Mouse (Mus musculus): ENCODE data around the gene Cyb5r4. TPM values are rescaled to one million over a fixed set of nuclear protein-coding genes. Genes with fewer than 3 reads are reported as not detected.
"Not testable (repeated sequence)": the region's sequence is repeated elsewhere in the genome, so short reads cannot be mapped to it uniquely, and the experiment has no call there.

Gene Cyb5r4
- polyA plus RNA-seq, 1 experiment = 10.8 TPM

GRCm38 (mm10) chr9:87062337-87062736, 40.5 kb downstream of the Cyb5r4 start:
- TF ChIP-seq MYOD1 (IDR thresholded peaks at IDR 0.05; ENCODE audit: control insufficient read depth, insufficient read length, low read depth) (no peak), USF1 (IDR thresholded peaks at IDR 0.05; ENCODE audit: low read depth) (no peak), CTCF (IDR thresholded peaks at IDR 0.05; ENCODE audit: control insufficient read depth, insufficient read depth, insufficient read length) (no peak), MYOG (IDR thresholded peaks at IDR 0.05; ENCODE audit: control insufficient read depth, extremely low read depth, insufficient read length) (no peak), MAX (IDR thresholded peaks at IDR 0.05) (no peak), FOSL1 (IDR thresholded peaks at IDR 0.05; ENCODE audit: insufficient read depth, low read length, poor library complexity, severe bottlenecking) (no peak), CEBPB (IDR thresholded peaks at IDR 0.05; ENCODE audit: low read depth) (no peak)
- Histone ChIP-seq H3K79me2 (ENCODE audit: control insufficient read depth, insufficient read depth) (no peaks in the 10 kb centered on the region), H3K36me3 (ENCODE audit: control insufficient read depth, insufficient read depth) (peaks cover 6% of the 10 kb centered on the region), H3ac (ENCODE audit: control insufficient read depth, insufficient read length, low read depth) (no peak overlapping the region), H3K27me3 (ENCODE audit: control insufficient read depth, insufficient read depth, insufficient read length) (no peaks in the 10 kb centered on the region), H3K79me3 (ENCODE audit: low read depth) (no peaks in the 10 kb centered on the region), H3K4me3 (ENCODE audit: insufficient read depth, poor library complexity, severe bottlenecking) (no peak overlapping the region)

- no peaks in the 10 kb centered on the region for H3K27me3 ChIP-seq (ENCODE audit: control insufficient read depth, insufficient read depth, insufficient read length)
- no peak overlapping the region for H3ac ChIP-seq (ENCODE audit: control insufficient read depth, insufficient read length, low read depth)
- no peaks in the 10 kb centered on the region for H3K79me3 ChIP-seq (ENCODE audit: low read depth)
- TF ChIP-seq USF1 (IDR thresholded peaks at IDR 0.05; ENCODE audit: low read depth) = no peak
- no peak for TF ChIP-seq CTCF (IDR thresholded peaks at IDR 0.05; ENCODE audit: control insufficient read depth, insufficient read depth, insufficient read length)
- no peak for TF ChIP-seq FOSL1 (IDR thresholded peaks at IDR 0.05; ENCODE audit: insufficient read depth, low read length, poor library complexity, severe bottlenecking)
- no peak for TF ChIP-seq MYOD1 (IDR thresholded peaks at IDR 0.05; ENCODE audit: control insufficient read depth, insufficient read length, low read depth)
- no peak for TF ChIP-seq MYOG (IDR thresholded peaks at IDR 0.05; ENCODE audit: control insufficient read depth, extremely low read depth, insufficient read length)
- no peak for TF ChIP-seq CEBPB (IDR thresholded peaks at IDR 0.05; ENCODE audit: low read depth)
- TF ChIP-seq MAX (IDR thresholded peaks at IDR 0.05) = no peak
- H3K79me2 ChIP-seq (ENCODE audit: control insufficient read depth, insufficient read depth) = no peaks in the 10 kb centered on the region
- no peak overlapping the region for H3K4me3 ChIP-seq (ENCODE audit: insufficient read depth, poor library complexity, severe bottlenecking)
- H3K36me3 ChIP-seq (ENCODE audit: control insufficient read depth, insufficient read depth) = peaks cover 5% of the 10 kb centered on the region
Measured at GRCm38 (mm10) chr9:87068160-87068559, 46.3 kb downstream of the Cyb5r4 start.

GRCm38 (mm10) chr9:87071566-87071965, 49.8 kb downstream of the Cyb5r4 start:
- H3ac ChIP-seq (ENCODE audit: control insufficient read depth, insufficient read length, low read depth); H3K4me3 ChIP-seq (ENCODE audit: insufficient read depth, poor library complexity, severe bottlenecking); H3K79me3 ChIP-seq (ENCODE audit: low read depth); H3K27me3 ChIP-seq (ENCODE audit: control insufficient read depth, insufficient read depth, insufficient read length); H3K36me3 ChIP-seq (ENCODE audit: control insufficient read depth, insufficient read depth); H3K79me2 ChIP-seq (ENCODE audit: control insufficient read depth, insufficient read depth): not testable (repeated sequence)

DNA sequence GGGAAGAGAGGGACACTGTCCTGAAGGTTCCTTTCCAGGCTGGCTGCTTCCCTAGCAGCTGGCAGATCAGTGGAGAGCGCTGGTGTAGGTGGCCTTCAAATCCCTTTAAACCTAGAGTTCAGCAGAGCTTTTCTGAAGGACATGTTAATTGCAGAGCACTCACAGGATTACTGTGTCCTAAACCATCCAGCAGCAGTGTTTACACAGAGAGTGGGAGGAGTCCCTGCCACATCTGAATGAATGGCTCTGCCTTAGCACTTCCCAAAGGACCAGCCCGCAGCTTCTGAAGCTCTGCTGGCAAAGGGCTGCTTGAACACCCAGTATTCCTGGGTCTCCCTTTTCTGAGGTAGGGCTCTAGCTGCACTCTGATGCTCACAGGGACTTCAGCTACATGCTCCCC, 56.1 kb downstream of the Cyb5r4 start:
- H3ac ChIP-seq (ENCODE audit: control insufficient read depth, insufficient read length, low read depth) = no peak overlapping the region
- no peaks in the 10 kb centered on the region for H3K79me3 ChIP-seq (ENCODE audit: low read depth)
- no peaks in the 10 kb centered on the region for H3K36me3 ChIP-seq (ENCODE audit: control insufficient read depth, insufficient read depth)
- H3K4me3 ChIP-seq (ENCODE audit: insufficient read depth, poor library complexity, severe bottlenecking) = no peak overlapping the region
- TF ChIP-seq USF1 (IDR thresholded peaks at IDR 0.05; ENCODE audit: low read depth) (no peak), MAX (IDR thresholded peaks at IDR 0.05) (no peak), MYOD1 (IDR thresholded peaks at IDR 0.05; ENCODE audit: control insufficient read depth, insufficient read length, low read depth) (no peak), MYOG (IDR thresholded peaks at IDR 0.05; ENCODE audit: control insufficient read depth, extremely low read depth, insufficient read length) (no peak), CTCF (IDR thresholded peaks at IDR 0.05; ENCODE audit: control insufficient read depth, insufficient read depth, insufficient read length) (no peak), CEBPB (IDR thresholded peaks at IDR 0.05; ENCODE audit: low read depth) (no peak), FOSL1 (IDR thresholded peaks at IDR 0.05; ENCODE audit: insufficient read depth, low read length, poor library complexity, severe bottlenecking) (no peak)
- no peaks in the 10 kb centered on the region for H3K79me2 ChIP-seq (ENCODE audit: control insufficient read depth, insufficient read depth)
- no peaks in the 10 kb centered on the region for H3K27me3 ChIP-seq (ENCODE audit: control insufficient read depth, insufficient read depth, insufficient read length)

GRCm38 (mm10) chr9:87079511-87079910, 57.7 kb downstream of the Cyb5r4 start:
- H3K4me3 ChIP-seq (ENCODE audit: insufficient read depth, poor library complexity, severe bottlenecking) = no peak overlapping the region
- no peak overlapping the region for H3ac ChIP-seq (ENCODE audit: control insufficient read depth, insufficient read length, low read depth)
- H3K27me3 ChIP-seq (ENCODE audit: control insufficient read depth, insufficient read depth, insufficient read length) = no peaks in the 10 kb centered on the region
- no peaks in the 10 kb centered on the region for H3K79me2 ChIP-seq (ENCODE audit: control insufficient read depth, insufficient read depth)
- TF ChIP-seq CEBPB (IDR thresholded peaks at IDR 0.05; ENCODE audit: low read depth) = no peak
- TF ChIP-seq FOSL1 (IDR thresholded peaks at IDR 0.05; ENCODE audit: insufficient read depth, low read length, poor library complexity, severe bottlenecking) = no peak
- TF ChIP-seq MYOG (IDR thresholded peaks at IDR 0.05; ENCODE audit: control insufficient read depth, extremely low read depth, insufficient read length) = no peak
- TF ChIP-seq CTCF (IDR thresholded peaks at IDR 0.05; ENCODE audit: control insufficient read depth, insufficient read depth, insufficient read length) = no peak
- no peak for TF ChIP-seq USF1 (IDR thresholded peaks at IDR 0.05; ENCODE audit: low read depth)
- no peak for TF ChIP-seq MAX (IDR thresholded peaks at IDR 0.05)
- no peak for TF ChIP-seq MYOD1 (IDR thresholded peaks at IDR 0.05; ENCODE audit: control insufficient read depth, insufficient read length, low read depth)
- H3K79me3 ChIP-seq (ENCODE audit: low read depth) = no peaks in the 10 kb centered on the region
- no peaks in the 10 kb centered on the region for H3K36me3 ChIP-seq (ENCODE audit: control insufficient read depth, insufficient read depth)

DNA sequence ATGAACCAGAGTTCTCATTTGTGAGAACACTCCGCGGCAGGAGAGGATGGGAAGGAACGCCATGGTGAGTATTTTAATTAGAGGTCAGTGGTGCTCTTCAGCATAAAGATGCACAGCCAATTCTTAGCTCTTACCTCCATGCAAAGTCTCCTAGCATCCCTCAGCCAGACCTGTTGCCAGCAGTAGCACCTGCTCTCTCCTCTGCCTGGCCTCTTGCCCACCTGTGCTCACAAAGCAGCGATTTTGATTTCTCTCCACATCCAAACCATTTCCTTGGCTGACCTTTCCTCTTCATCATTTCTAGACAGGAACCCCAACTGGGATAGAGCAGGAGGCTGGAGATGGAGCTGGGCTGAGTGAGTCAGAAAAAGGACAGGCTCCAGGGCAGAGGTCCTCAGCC, 65.2 kb downstream of the Cyb5r4 start:
- no peaks in the 10 kb centered on the region for H3K36me3 ChIP-seq (ENCODE audit: control insufficient read depth, insufficient read depth)
- no peaks in the 10 kb centered on the region for H3K79me3 ChIP-seq (ENCODE audit: low read depth)
- no peaks in the 10 kb centered on the region for H3K79me2 ChIP-seq (ENCODE audit: control insufficient read depth, insufficient read depth)
- TF ChIP-seq MYOG (IDR thresholded peaks at IDR 0.05; ENCODE audit: control insufficient read depth, extremely low read depth, insufficient read length) (no peak), USF1 (IDR thresholded peaks at IDR 0.05; ENCODE audit: low read depth) (no peak), FOSL1 (IDR thresholded peaks at IDR 0.05; ENCODE audit: insufficient read depth, low read length, poor library complexity, severe bottlenecking) (no peak), CTCF (IDR thresholded peaks at IDR 0.05; ENCODE audit: control insufficient read depth, insufficient read depth, insufficient read length) (no peak), MYOD1 (IDR thresholded peaks at IDR 0.05; ENCODE audit: control insufficient read depth, insufficient read length, low read depth) (no peak), CEBPB (IDR thresholded peaks at IDR 0.05; ENCODE audit: low read depth) (no peak)
- H3ac ChIP-seq (ENCODE audit: control insufficient read depth, insufficient read length, low read depth) = no peak overlapping the region
- H3K4me3 ChIP-seq (ENCODE audit: insufficient read depth, poor library complexity, severe bottlenecking) = no peak overlapping the region
- peaks cover 11% of the 10 kb centered on the region for H3K27me3 ChIP-seq (ENCODE audit: control insufficient read depth, insufficient read depth, insufficient read length)
